ENCODE assay signal across 11 mouse cellular contexts in the genomic region with DNA sequence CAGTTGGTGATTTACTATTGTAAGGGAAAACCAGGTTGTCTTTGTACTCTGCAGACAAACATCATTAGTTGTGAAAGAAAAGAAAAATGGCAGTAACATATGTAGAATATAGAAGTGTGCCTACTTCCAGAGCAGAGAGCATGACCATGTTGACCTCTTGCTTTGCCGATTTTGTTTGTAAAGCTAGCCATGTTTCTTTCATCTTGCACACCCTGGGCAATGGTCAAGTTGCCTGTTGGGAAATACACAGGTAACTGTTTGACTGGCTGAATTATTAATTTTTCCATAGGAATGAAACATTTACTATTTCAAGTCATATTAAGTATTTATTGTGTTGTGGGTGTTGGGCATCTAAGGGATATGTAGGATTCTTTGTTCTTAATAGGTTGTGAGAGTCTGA. TPM values are rescaled to one million over a fixed set of nuclear protein-coding genes. Genes with fewer than 3 reads are reported as not detected.
DNase-seq lines count a peak whose midpoint lies in the region; ATAC-seq and TF ChIP-seq lines count a peak whose summit lies in the region.
"Had no signal": no experiment of that assay in that cellular context is flagged by ENCODE, and none has a peak within 500 bp of the region (broad histone marks: within the 10 kb centered on the region; RNA-seq: fewer than 3 reads in every experiment).

No protein-coding gene starts in this region.

- H3K4me2 ChIP-seq in heart, embryonic 14.5 days (ENCODE audit: low read length) = peak overlapping the region; percentile 76
- H3K4me2 ChIP-seq in intestine, postnatal 0 days (replicated peaks; ENCODE audit: low read depth) = peak overlapping the region; percentile 90
- peak overlapping the region; percentile 79 for H3K4me2 ChIP-seq in midbrain, embryonic 15.5 days

- WGBS in heart, embryonic 14.5 days = 63% methylated on average over 1 of the region's 1 CpGs
- WGBS in forebrain, embryonic 10.5 days = 64% methylated on average over 1 of the region's 1 CpGs
- 12% methylated on average over 1 of the region's 1 CpGs for WGBS in intestine, postnatal 0 days
- WGBS in midbrain, embryonic 15.5 days = 54% methylated on average over 1 of the region's 1 CpGs

- H3K4me3 ChIP-seq in heart, embryonic 14.5 days (ENCODE audit: control insufficient read depth in 1 of 2, insufficient read depth in 1 of 2, low read depth in 1 of 2, low read length in 2 of 2) = peak overlapping the region in 1 of 2 experiments; percentile 66; a peak in 2 of 4 replicates
- H3K4me3 ChIP-seq in forebrain, embryonic 10.5 days = peak overlapping the region; percentile 97
- H3K4me3 ChIP-seq in intestine, postnatal 0 days (ENCODE audit: low read depth, low read length) = 0 out of 2 replicates have a peak overlapping the region, but pooled peaks have one; percentile 93
- peak overlapping the region; percentile 96 for H3K4me3 ChIP-seq in midbrain, embryonic 15.5 days

- TF ChIP-seq CTCF in intestine, postnatal 0 days (IDR thresholded peaks at IDR 0.05; ENCODE audit: low read depth) = no peak

- no peaks in the 10 kb centered on the region for H3K27me3 ChIP-seq in heart, embryonic 14.5 days (ENCODE audit: control insufficient read depth, insufficient read depth, low read length)
- no peaks in the 10 kb centered on the region for H3K27me3 ChIP-seq in forebrain, embryonic 10.5 days (ENCODE audit: poor library complexity, severe bottlenecking)
- no peaks in the 10 kb centered on the region for H3K27me3 ChIP-seq in intestine, postnatal 0 days (replicated peaks; ENCODE audit: control insufficient read depth, insufficient read depth, low read length)
- H3K27me3 ChIP-seq in midbrain, embryonic 15.5 days (replicated peaks) = no peaks in the 10 kb centered on the region

- H3K9me3 ChIP-seq in heart, embryonic 14.5 days (ENCODE audit: control insufficient read depth, low read length) = no peaks in the 10 kb centered on the region
- no peaks in the 10 kb centered on the region for H3K9me3 ChIP-seq in forebrain, embryonic 10.5 days
- no peaks in the 10 kb centered on the region for H3K9me3 ChIP-seq in intestine, postnatal 0 days (ENCODE audit: control insufficient read depth)
- H3K9me3 ChIP-seq in midbrain, embryonic 15.5 days = no peaks in the 10 kb centered on the region

- no peak overlapping the region for H3K27ac ChIP-seq in heart, embryonic 14.5 days (replicated peaks in 1 of 2; ENCODE audit: control insufficient read depth in 1 of 2, insufficient read depth in 1 of 2, low read depth in 2 of 2, low read length in 2 of 2)
- H3K27ac ChIP-seq in forebrain, embryonic 10.5 days = peak overlapping the region; percentile 99; the same call in 1 of the 2 replicates
- H3K27ac ChIP-seq in intestine, postnatal 0 days (ENCODE audit: low read depth, low read length) = no peak overlapping the region
- H3K27ac ChIP-seq in midbrain, embryonic 15.5 days = no peak overlapping the region

- DNase-seq in heart, adult 18-20 months = no peak
- no peak for DNase-seq in forebrain, embryonic 10.5 days (ENCODE audit: extremely low spot score, low spot score)
- DNase-seq in ovary, postnatal 14 days (ENCODE audit: low spot score) = no peak
- no peak for DNase-seq in adrenal gland, adult 8-10 months
- no peak for DNase-seq in embryo, embryonic 9.5 days (ENCODE audit: extremely low spot score)
- DNase-seq: B cell, adult 2 months had no signal

- no peak for ATAC-seq in heart, embryonic 14.5 days (ENCODE audit: insufficient number of reproducible peaks, insufficient read depth, low FRiP score, low read depth)
- no peak for ATAC-seq in intestine, postnatal 0 days
- no peak for ATAC-seq in midbrain, embryonic 15.5 days (replicated peaks)
- ATAC-seq: inflammation-experienced regulatory T-cells, adult 6 months had no signal

- H3K9ac ChIP-seq in heart, embryonic 14.5 days (ENCODE audit: low read length) = no peak overlapping the region
- H3K9ac ChIP-seq in intestine, postnatal 0 days (ENCODE audit: low read depth, low read length) = no peak overlapping the region
- H3K9ac ChIP-seq in midbrain, embryonic 15.5 days = no peak overlapping the region

- H3K4me1 ChIP-seq in heart, embryonic 14.5 days (ENCODE audit: control insufficient read depth in 2 of 2, insufficient read depth in 2 of 2, low read length in 2 of 2) = peaks cover 13 to 46% of the 10 kb centered on the region in 2 experiments
- peaks cover 63% of the 10 kb centered on the region for H3K4me1 ChIP-seq in forebrain, embryonic 10.5 days
- 0 out of 2 replicates have a peak, but pooled peaks cover 8% of the 10 kb centered on the region for H3K4me1 ChIP-seq in intestine, postnatal 0 days (replicated peaks; ENCODE audit: control insufficient read depth, insufficient read depth, low read length)
- H3K4me1 ChIP-seq in midbrain, embryonic 15.5 days = peaks cover 37% of the 10 kb centered on the region

- H3K36me3 ChIP-seq in heart, embryonic 14.5 days (ENCODE audit: control insufficient read depth, insufficient read depth, low read length) = no peaks in the 10 kb centered on the region
- H3K36me3 ChIP-seq in forebrain, embryonic 10.5 days (replicated peaks) = no peaks in the 10 kb centered on the region
- no peaks in the 10 kb centered on the region for H3K36me3 ChIP-seq in intestine, postnatal 0 days (ENCODE audit: control insufficient read depth, insufficient read depth)
- no peaks in the 10 kb centered on the region for H3K36me3 ChIP-seq in midbrain, embryonic 15.5 days (replicated peaks)

RNA-seq across cellular contexts. Expression of gene Pard3, which starts 2.1 kb away (rescaled TPM):
- 21.2 and 23.4 TPM in 2 replicates for polyA plus RNA-seq in heart, embryonic 14.5 days (2014; fragmentation: Nextera tagmentation; extraction: Ambion mirVana)
- 10 to 100 TPM; 29.3 to 31.8 TPM for total RNA-seq in heart, adult 18-20 months (2021)
- polyA plus RNA-seq in forebrain, embryonic 10.5 days (2016; fragmentation: Nextera tagmentation; extraction: Ambion mirVana) = 27.3 and 27.4 TPM in 2 replicates
- polyA plus RNA-seq in intestine, postnatal 0 days (2015; fragmentation: Nextera tagmentation; extraction: Ambion mirVana) = 12.5 and 14.2 TPM in 2 replicates
- 20.1 and 21.6 TPM in 2 replicates for polyA plus RNA-seq in midbrain, embryonic 15.5 days (2015; fragmentation: Nextera tagmentation; extraction: Ambion mirVana)
- 10 to 100 TPM; 43.6 to 52.4 (median 45.8) TPM for total RNA-seq in adrenal gland, adult 8-10 months (2022)
- total RNA-seq: megakaryocyte, adult 5-6 weeks had no signal
- polyA plus RNA-seq: inflammation-experienced regulatory T-cells, adult 6 months had no signal
